Mouse (Mus musculus): Measurements from ENCODE around the gene Mesp2. TPM values are rescaled to one million over a fixed set of nuclear protein-coding genes. Genes with fewer than 3 reads are reported as not detected.

Mesp2 gene
- polyA plus RNA-seq (2014; fragmentation: Illumina TruSeq; extraction: RNeasy Lipid Tissue Mini Kit (QIAGEN cat#74804); ENCODE audit: insufficient read depth, low read depth, low replicate concordance): 2.4 TPM

GRCm38 (mm10) chr7:79810611-79811506, at the start of gene Mesp2:
Gene Mesp2, plus strand, starts transcription at chr7:79810727.

GRCm38 (mm10) chr7:79793688-79794087, 16.8 kb upstream of the Mesp2 start, which contains the start of gene Mesp1:
Gene Mesp1, minus strand, starts transcription at chr7:79793788.

GRCm38 (mm10) chr7:79860811-79861210, 50.3 kb downstream of the Mesp2 start, which contains the start of gene Anpep:
Gene Anpep, minus strand, starts transcription at chr7:79861059.

Other genes starting within 250 kb of the Mesp2 start
- not detected for gene Rhcg, start 193.1 kb upstream of the Mesp2 start, polyA plus RNA-seq (2014; fragmentation: Illumina TruSeq; extraction: RNeasy Lipid Tissue Mini Kit (QIAGEN cat#74804); ENCODE audit: insufficient read depth, low read depth, low replicate concordance)
- 0.10 TPM for gene Ticrr, start 150.5 kb upstream of the Mesp2 start, polyA plus RNA-seq (2014; fragmentation: Illumina TruSeq; extraction: RNeasy Lipid Tissue Mini Kit (QIAGEN cat#74804); ENCODE audit: insufficient read depth, low read depth, low replicate concordance)
- 1.1 TPM for gene Kif7, start 95.0 kb upstream of the Mesp2 start, polyA plus RNA-seq (2014; fragmentation: Illumina TruSeq; extraction: RNeasy Lipid Tissue Mini Kit (QIAGEN cat#74804); ENCODE audit: insufficient read depth, low read depth, low replicate concordance)
- gene Plin1, start 77.8 kb upstream of the Mesp2 start, polyA plus RNA-seq (2014; fragmentation: Illumina TruSeq; extraction: RNeasy Lipid Tissue Mini Kit (QIAGEN cat#74804); ENCODE audit: insufficient read depth, low read depth, low replicate concordance): 18.6 TPM
- 13.4 TPM for gene Pex11a, start 67.6 kb upstream of the Mesp2 start, polyA plus RNA-seq (2014; fragmentation: Illumina TruSeq; extraction: RNeasy Lipid Tissue Mini Kit (QIAGEN cat#74804); ENCODE audit: insufficient read depth, low read depth, low replicate concordance)
- 2.8 TPM for gene Wdr93, start 67.6 kb upstream of the Mesp2 start, polyA plus RNA-seq (2014; fragmentation: Illumina TruSeq; extraction: RNeasy Lipid Tissue Mini Kit (QIAGEN cat#74804); ENCODE audit: insufficient read depth, low read depth, low replicate concordance)
- 1.4 TPM for gene Mesp1, start 16.9 kb upstream of the Mesp2 start, polyA plus RNA-seq (2014; fragmentation: Illumina TruSeq; extraction: RNeasy Lipid Tissue Mini Kit (QIAGEN cat#74804); ENCODE audit: insufficient read depth, low read depth, low replicate concordance)
- 74.8 TPM for gene Anpep, start 50.3 kb downstream of the Mesp2 start, polyA plus RNA-seq (2014; fragmentation: Illumina TruSeq; extraction: RNeasy Lipid Tissue Mini Kit (QIAGEN cat#74804); ENCODE audit: insufficient read depth, low read depth, low replicate concordance)
- 8.3 TPM for gene Ap3s2, start 109.9 kb downstream of the Mesp2 start, polyA plus RNA-seq (2014; fragmentation: Illumina TruSeq; extraction: RNeasy Lipid Tissue Mini Kit (QIAGEN cat#74804); ENCODE audit: insufficient read depth, low read depth, low replicate concordance)
- 16.0 TPM for gene Arpin, start 124.6 kb downstream of the Mesp2 start, polyA plus RNA-seq (2014; fragmentation: Illumina TruSeq; extraction: RNeasy Lipid Tissue Mini Kit (QIAGEN cat#74804); ENCODE audit: insufficient read depth, low read depth, low replicate concordance)
- 9.3 TPM for gene Zfp710, start 214.1 kb downstream of the Mesp2 start, polyA plus RNA-seq (2014; fragmentation: Illumina TruSeq; extraction: RNeasy Lipid Tissue Mini Kit (QIAGEN cat#74804); ENCODE audit: insufficient read depth, low read depth, low replicate concordance)